Mouse (Mus musculus) right cerebral cortex, postnatal 25 days (tissue): ENCODE data around the gene Rubcnl.

Source experiments
- DNase-seq: peaks from one replicate; pipeline ENCODE4 v3.0.0; 2022

Gene Rubcnl

GRCm38 (mm10) chr14:75071091-75071490, 55.3 kb downstream of the Rubcnl start:
- no peak for DNase-seq

- DNase-seq = no peak
Observed at GRCm38 (mm10) chr14:75075299-75076180, 59.7 kb downstream of the Rubcnl start.

- DNase-seq = no peak
Observed at GRCm38 (mm10) chr14:75077946-75078345, 62.1 kb downstream of the Rubcnl start.
